Mouse (Mus musculus) neural tube, embryonic 12.5 days (tissue): ENCODE data around the gene Scarf2. TPM values are rescaled to one million over a fixed set of nuclear protein-coding genes. Genes with fewer than 3 reads are reported as not detected.
A peak's percentile ranks its signal among the peaks of the same experiment; 100 is the strongest.

Experiments used
- ATAC-seq: fragments of 200-750 bp; cut with Nextera tagmentation; 2 replicates; pipeline ENCODE4 v1.8.0; 2017; ENCODE audit warnings: low read depth, mild to moderate bottlenecking, moderate TSS enrichment, moderate library complexity; ENCODE audit not compliant: low FRiP score
- H3K27ac ChIP-seq: fragments of 300-500 bp; sonication (generic); 2 replicates; pipeline ENCODE4 v1.5.1; 2016
- H3K27me3 ChIP-seq: fragments of 300-500 bp; sonication (generic); replicated peaks from 2 replicates; pipeline ENCODE4 v1.6.1; 2016; ENCODE audit warnings: mild to moderate bottlenecking
- H3K36me3 ChIP-seq: fragments of 300-500 bp; sonication (generic); 2 replicates; pipeline ENCODE4 v1.6.1; 2016; ENCODE audit warnings: mild to moderate bottlenecking
- H3K4me1 ChIP-seq: fragments of 300-500 bp; sonication (generic); 2 replicates; pipeline ENCODE4 v1.6.1; 2016
- H3K4me2 ChIP-seq: fragments of 300-500 bp; sonication (generic); replicated peaks from 2 replicates; pipeline ENCODE4 v1.6.1; 2016; ENCODE audit warnings: mild to moderate bottlenecking
- H3K4me3 ChIP-seq: fragments of 300-500 bp; sonication (generic); 2 replicates; pipeline ENCODE4 v1.5.1; 2016
- H3K9ac ChIP-seq: fragments of 300-500 bp; sonication (generic); 2 replicates; pipeline ENCODE4 v1.6.1; 2016; ENCODE audit warnings: mild to moderate bottlenecking
- H3K9me3 ChIP-seq: fragments of 300-500 bp; sonication (generic); 2 replicates; pipeline ENCODE4 v1.6.1; 2016; ENCODE audit warnings: mild to moderate bottlenecking
- WGBS: fragments of 180-500 bp; shearing (Covaris S2); methylation state at CpG from one replicate; pipeline ENCODE4 v1.1.7; 2016; 5-methylcytosine and 5-hydroxymethylcytosine counted together
- polyA plus RNA-seq: library from polyadenylated mRNA; unstranded; fragments of >200 nt; fragmentation: Nextera tagmentation; extraction: Ambion mirVana; gene quantifications from 2 replicates; pipeline ENCODE4 v1.2.1, GENCODE M21; 2016

The Scarf2 gene
- polyA plus RNA-seq, result 13.5 and 13.9 TPM in 2 replicates

GRCm38 (mm10) chr16:17796971-17797811, at the start of gene Scarf2:
Gene Scarf2 (plus strand): TSS chr16:17797282.
- Histone ChIP-seq H3K9me3 (no peaks in the 10 kb centered on the region), H3K4me2 (peak within 1 kb of the TSS; percentile 74), H3K36me3 (peaks cover 16% of the 10 kb centered on the region), H3K27ac (no peak within 1 kb of the TSS), H3K9ac (peak within 1 kb of the TSS; percentile 70), H3K4me1 (peaks cover 24% of the 10 kb centered on the region), H3K27me3 (peaks cover 79% of the 10 kb centered on the region), H3K4me3 (peak within 1 kb of the TSS; percentile 53)
- 1% methylated on average over 80 of the region's 81 CpGs for WGBS
- peak; percentile 10; the same call in 1 of the 2 replicates for ATAC-seq

GRCm38 (mm10) chr16:17753001-17753400, 44.1 kb upstream of the Scarf2 start:
- ATAC-seq, result no peak
- 30% methylated on average over 3 of the region's 3 CpGs for WGBS
- Histone ChIP-seq H3K9me3 (no peaks in the 10 kb centered on the region), H3K4me3 (no peak overlapping the region), H3K4me1 (no peaks in the 10 kb centered on the region), H3K9ac (no peak overlapping the region), H3K27me3 (0 out of 2 replicates have a peak, but pooled peaks cover 2% of the 10 kb centered on the region), H3K36me3 (no peaks in the 10 kb centered on the region), H3K27ac (no peak overlapping the region), H3K4me2 (no peak overlapping the region)

- no peaks in the 10 kb centered on the region for H3K4me1 ChIP-seq
- no peak overlapping the region for H3K4me3 ChIP-seq
- 43% methylated on average over 1 of the region's 1 CpGs for WGBS
- ATAC-seq, result no peak
- H3K27ac ChIP-seq, result no peak overlapping the region
- no peaks in the 10 kb centered on the region for H3K36me3 ChIP-seq
- H3K27me3 ChIP-seq, result 0 out of 2 replicates have a peak, but pooled peaks cover 2% of the 10 kb centered on the region
- H3K9ac ChIP-seq, result no peak overlapping the region
- no peaks in the 10 kb centered on the region for H3K9me3 ChIP-seq
- no peak overlapping the region for H3K4me2 ChIP-seq
Measured at GRCm38 (mm10) chr16:17753686-17754085, 43.4 kb upstream of the Scarf2 start.

GRCm38 (mm10) chr16:17757756-17758155, 39.3 kb upstream of the Scarf2 start:
- H3K4me3 ChIP-seq, result no peak overlapping the region
- 84% methylated on average over 1 of the region's 1 CpGs for WGBS
- peaks cover 20% of the 10 kb centered on the region for H3K4me1 ChIP-seq
- H3K4me2 ChIP-seq, result no peak overlapping the region
- H3K9ac ChIP-seq, result no peak overlapping the region
- H3K27me3 ChIP-seq, result 0 out of 2 replicates have a peak, but pooled peaks cover 2% of the 10 kb centered on the region
- ATAC-seq, result no peak
- peaks cover 2% of the 10 kb centered on the region; the same call in 1 of the 2 replicates for H3K36me3 ChIP-seq
- no peaks in the 10 kb centered on the region for H3K9me3 ChIP-seq
- H3K27ac ChIP-seq, result no peak overlapping the region

- Histone ChIP-seq H3K4me1 (peaks cover 20% of the 10 kb centered on the region), H3K4me3 (peak overlapping the region; percentile 67), H3K9ac (peak overlapping the region; percentile 86), H3K27ac (no peak overlapping the region), H3K36me3 (peaks cover 2% of the 10 kb centered on the region; the same call in 1 of the 2 replicates), H3K9me3 (no peaks in the 10 kb centered on the region), H3K27me3 (0 out of 2 replicates have a peak, but pooled peaks cover 2% of the 10 kb centered on the region), H3K4me2 (peak overlapping the region; percentile 95)
- 56% methylated on average over 9 of the region's 9 CpGs for WGBS
- peak; percentile 29 for ATAC-seq
Measured at GRCm38 (mm10) chr16:17758902-17759301, 38.2 kb upstream of the Scarf2 start.

- peak; percentile 93 for ATAC-seq
Measured at GRCm38 (mm10) chr16:17759344-17759773, 37.7 kb upstream of the Scarf2 start, which contains the start of gene Klhl22. Gene Klhl22 (plus strand): TSS chr16:17759618.

GRCm38 (mm10) chr16:17759813-17760321, 37.2 kb upstream of the Scarf2 start:
- Histone ChIP-seq H3K27me3 (0 out of 2 replicates have a peak, but pooled peaks cover 2% of the 10 kb centered on the region), H3K9me3 (no peaks in the 10 kb centered on the region), H3K27ac (peak overlapping the region; percentile 46; the same call in 1 of the 2 replicates), H3K4me3 (peak overlapping the region; percentile 67), H3K9ac (peak overlapping the region; percentile 86), H3K4me2 (peak overlapping the region; percentile 95), H3K4me1 (peaks cover 20% of the 10 kb centered on the region), H3K36me3 (peaks cover 7% of the 10 kb centered on the region)
- 2% methylated on average over 54 of the region's 54 CpGs for WGBS
- peak; percentile 83 for ATAC-seq

More at GRCm38 (mm10) chr16:17759344-17759773, 37.7 kb upstream of the Scarf2 start, which contains the start of gene Klhl22:
- Histone ChIP-seq H3K4me2 (peak within 1 kb of the TSS; percentile 95), H3K9ac (peak within 1 kb of the TSS; percentile 86), H3K27ac (peak within 1 kb of the TSS; percentile 46; the same call in 1 of the 2 replicates), H3K36me3 (peaks cover 6% of the 10 kb centered on the region), H3K4me3 (peak within 1 kb of the TSS; percentile 67), H3K4me1 (peaks cover 20% of the 10 kb centered on the region), H3K9me3 (no peaks in the 10 kb centered on the region), H3K27me3 (0 out of 2 replicates have a peak, but pooled peaks cover 2% of the 10 kb centered on the region)
- 1% methylated on average over 27 of the region's 28 CpGs for WGBS

- no peaks in the 10 kb centered on the region for H3K9me3 ChIP-seq
- peak overlapping the region; percentile 95 for H3K4me2 ChIP-seq
- H3K27me3 ChIP-seq, result 0 out of 2 replicates have a peak, but pooled peaks cover 2% of the 10 kb centered on the region
- no peak overlapping the region for H3K27ac ChIP-seq
- no peak overlapping the region for H3K4me3 ChIP-seq
- no peak for ATAC-seq
- no peak overlapping the region for H3K9ac ChIP-seq
- WGBS, result 34% methylated on average over 8 of the region's 8 CpGs
- peaks cover 7% of the 10 kb centered on the region for H3K36me3 ChIP-seq
- peaks cover 20% of the 10 kb centered on the region for H3K4me1 ChIP-seq
Measured at GRCm38 (mm10) chr16:17760657-17761056, 36.4 kb upstream of the Scarf2 start.

- Histone ChIP-seq H3K4me1 (peaks cover 20% of the 10 kb centered on the region), H3K27ac (no peak overlapping the region), H3K36me3 (peaks cover 11% of the 10 kb centered on the region), H3K27me3 (0 out of 2 replicates have a peak, but pooled peaks cover 2% of the 10 kb centered on the region), H3K4me2 (peak overlapping the region; percentile 95; the same call in 1 of the 2 replicates), H3K9me3 (no peaks in the 10 kb centered on the region), H3K9ac (no peak overlapping the region), H3K4me3 (no peak overlapping the region)
- WGBS, result 47% methylated on average over 1 of the region's 1 CpGs
- ATAC-seq, result no peak
Measured at GRCm38 (mm10) chr16:17761074-17761473, 36.0 kb upstream of the Scarf2 start.

GRCm38 (mm10) chr16:17764108-17764511, 33.0 kb upstream of the Scarf2 start:
- WGBS, result 91% methylated on average over 4 of the region's 4 CpGs

GRCm38 (mm10) chr16:17768834-17769233, 28.2 kb upstream of the Scarf2 start:
- Histone ChIP-seq H3K36me3 (peaks cover 62% of the 10 kb centered on the region), H3K4me2 (no peak overlapping the region), H3K27me3 (no peaks in the 10 kb centered on the region), H3K9me3 (no peaks in the 10 kb centered on the region), H3K9ac (no peak overlapping the region), H3K27ac (no peak overlapping the region), H3K4me1 (no peaks in the 10 kb centered on the region), H3K4me3 (no peak overlapping the region)
- 84% methylated on average over 7 of the region's 7 CpGs for WGBS
- ATAC-seq, result no peak

More at GRCm38 (mm10) chr16:17764108-17764511, 33.0 kb upstream of the Scarf2 start:
- H3K36me3 ChIP-seq, result peaks cover 35% of the 10 kb centered on the region
- H3K27me3 ChIP-seq, result no peaks in the 10 kb centered on the region
- no peak for ATAC-seq
- H3K4me3 ChIP-seq, result no peak overlapping the region
- H3K9me3 ChIP-seq, result no peaks in the 10 kb centered on the region
- H3K4me2 ChIP-seq, result no peak overlapping the region
- H3K27ac ChIP-seq, result no peak overlapping the region
- no peak overlapping the region for H3K9ac ChIP-seq
- H3K4me1 ChIP-seq, result peaks cover 20% of the 10 kb centered on the region
